Mouse (Mus musculus) liver, adult 2 months (tissue): ENCODE measurements around the gene Elf2. TPM values are rescaled to one million over a fixed set of nuclear protein-coding genes. Genes with fewer than 3 reads are reported as not detected.
A peak's percentile ranks its signal among the peaks of the same experiment; 100 is the strongest.

ENCODE experiments used
- DNase-seq: peaks from one replicate; pipeline ENCODE4 v3.0.0-alpha.2; 2011; ENCODE audit warnings: low read depth, low spot score; ENCODE audit errors: extremely low read depth
- H3K27ac ChIP-seq: fragments of 200-500 bp; replicated peaks from 2 replicates; pipeline ENCODE4 v1.5.1; 2012; ENCODE audit warnings: low read depth, mild to moderate bottlenecking, control low read depth, inconsistent platforms, low read length; ENCODE audit not compliant: insufficient read depth
- H3K27me3 ChIP-seq: fragments of 200-500 bp; 2 replicates; pipeline ENCODE4 v1.6.1; 2012; ENCODE audit warnings: mild to moderate bottlenecking, moderate library complexity, low read length, inconsistent platforms; ENCODE audit not compliant: control insufficient read depth, insufficient read depth
- H3K36me3 ChIP-seq: fragments of 200-500 bp; 2 replicates; pipeline ENCODE4 v1.6.1; 2012; ENCODE audit warnings: low read length, inconsistent platforms; ENCODE audit not compliant: control insufficient read depth, insufficient read depth
- H3K4me1 ChIP-seq: fragments of 200-500 bp; 2 replicates; pipeline ENCODE4 v1.6.1; 2011; ENCODE audit warnings: low read length; ENCODE audit not compliant: control insufficient read depth, insufficient read depth
- H3K4me3 ChIP-seq: fragments of 200-500 bp; 2 replicates; pipeline ENCODE4 v1.5.1; 2011; ENCODE audit warnings: low read depth, mild to moderate bottlenecking, control low read depth, low read length, moderate library complexity; ENCODE audit not compliant: insufficient read depth
- H3K79me2 ChIP-seq: fragments of 200-500 bp; 2 replicates; pipeline ENCODE4 v1.6.1; 2012; ENCODE audit warnings: inconsistent platforms, mild to moderate bottlenecking, low read length, moderate library complexity; ENCODE audit not compliant: control insufficient read depth, insufficient read depth
- H3K9ac ChIP-seq: fragments of 200-500 bp; 2 replicates; pipeline ENCODE4 v1.6.1; 2012; ENCODE audit warnings: low read depth, mild to moderate bottlenecking, control low read depth, inconsistent platforms, low read length
- CTCF ChIP-seq: fragments of 200-500 bp; IDR thresholded peaks from 2 replicates; pipeline ENCODE4 v1.5.1; 2011; ENCODE audit warnings: low read depth, low read length, control low read depth
- POLR2A ChIP-seq: fragments of 200-500 bp; IDR thresholded peaks from 2 replicates; pipeline ENCODE4 v1.6.1; 2011; ENCODE audit warnings: low read length, control low read depth; ENCODE audit not compliant: insufficient read depth; ENCODE audit errors: extremely low read depth
- WGBS: fragments of 180-500 bp; shearing (Covaris S2); methylation state at CpG from one replicate; pipeline ENCODE4 v1.1.7; 2018; 5-methylcytosine and 5-hydroxymethylcytosine counted together
- polyA plus RNA-seq: library from polyadenylated mRNA; depleted of rRNA; stranded (reverse); fragments of >200 nt; gene quantifications from 2 replicates; pipeline ENCODE4 v1.2.3, GENCODE M21; 2012
- total RNA-seq: library from RNA; depleted of rRNA; stranded (reverse); fragments of >200 nt; gene quantifications from 2 replicates; pipeline ENCODE4 v1.2.3, GENCODE M21; 2014

Elf2 gene
- total and polyA plus RNA-seq, 2 experiments: 14.0 to 23.8 TPM

GRCm38 (mm10) chr3:51301583-51301982, 38.9 kb downstream of the Elf2 start:
- peak; percentile 47 for DNase-seq
- H3K9ac ChIP-seq: no peak overlapping the region
- TF ChIP-seq CTCF: no peak
- no peak for TF ChIP-seq POLR2A
- 32% methylated on average over 6 of the region's 6 CpGs for WGBS
- peaks cover 4% of the 10 kb centered on the region; the same call in 1 of the 2 replicates for H3K79me2 ChIP-seq
- H3K27me3 ChIP-seq: no peaks in the 10 kb centered on the region
- no peak overlapping the region for H3K4me3 ChIP-seq
- peaks cover 3% of the 10 kb centered on the region; the same call in 1 of the 2 replicates for H3K4me1 ChIP-seq
- H3K36me3 ChIP-seq: peaks cover 5% of the 10 kb centered on the region; the same call in 1 of the 2 replicates
- no peak overlapping the region for H3K27ac ChIP-seq

DNA sequence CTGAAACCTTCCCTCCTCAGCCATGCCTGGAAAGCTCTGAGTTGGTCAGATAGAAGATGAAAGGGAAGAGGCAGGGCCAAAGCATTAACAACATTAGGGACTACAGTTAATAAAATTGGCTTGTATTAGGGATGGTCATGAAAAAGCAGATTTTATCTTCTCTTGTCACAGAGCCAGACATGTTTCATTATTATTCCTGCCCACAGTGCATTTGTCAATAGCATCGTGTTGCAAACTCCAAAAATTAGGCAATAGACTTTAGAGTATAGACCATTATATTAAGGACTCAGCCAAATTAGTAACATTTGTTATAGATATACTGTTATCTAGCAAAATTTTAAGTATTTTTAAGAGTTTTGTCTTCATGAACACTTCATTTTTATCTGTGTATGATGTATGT, 43.7 kb downstream of the Elf2 start:
- 12% methylated on average over 1 of the region's 1 CpGs for WGBS
- TF ChIP-seq CTCF: no peak
- Histone ChIP-seq H3K27ac (no peak overlapping the region), H3K4me1 (peaks cover 1% of the 10 kb centered on the region; the same call in 1 of the 2 replicates), H3K4me3 (no peak overlapping the region), H3K9ac (no peak overlapping the region), H3K27me3 (no peaks in the 10 kb centered on the region), H3K79me2 (peaks cover 2% of the 10 kb centered on the region; the same call in 1 of the 2 replicates), H3K36me3 (0 out of 2 replicates have a peak, but pooled peaks cover 2% of the 10 kb centered on the region)
- DNase-seq: no peak

DNA sequence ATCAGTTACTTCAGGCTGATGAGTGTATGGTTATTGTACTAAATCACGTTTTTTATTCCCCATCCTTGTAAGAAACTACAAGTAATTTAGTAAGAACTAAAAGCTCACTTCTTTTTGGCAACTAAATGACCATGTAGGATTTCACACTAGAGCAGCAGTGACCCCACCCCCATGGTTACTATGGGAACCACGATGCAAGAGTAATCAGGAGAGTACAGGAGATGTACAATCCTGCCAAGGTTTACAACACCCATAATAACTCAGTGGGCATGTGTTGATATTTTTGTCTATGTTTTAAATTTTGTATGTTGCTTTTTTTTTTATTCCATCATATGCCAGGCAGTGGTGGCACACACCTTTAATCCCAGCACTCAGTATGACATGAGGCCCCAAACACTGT, 45.2 kb downstream of the Elf2 start:
- Histone ChIP-seq H3K27me3 (no peaks in the 10 kb centered on the region), H3K36me3 (0 out of 2 replicates have a peak, but pooled peaks cover 2% of the 10 kb centered on the region), H3K79me2 (peaks cover 2% of the 10 kb centered on the region; the same call in 1 of the 2 replicates), H3K27ac (no peak overlapping the region), H3K9ac (no peak overlapping the region), H3K4me1 (no peaks in the 10 kb centered on the region), H3K4me3 (no peak overlapping the region)
- no peak for TF ChIP-seq CTCF
- TF ChIP-seq POLR2A: no peak
- DNase-seq: no peak
- WGBS: 75% methylated on average over 2 of the region's 2 CpGs

DNA sequence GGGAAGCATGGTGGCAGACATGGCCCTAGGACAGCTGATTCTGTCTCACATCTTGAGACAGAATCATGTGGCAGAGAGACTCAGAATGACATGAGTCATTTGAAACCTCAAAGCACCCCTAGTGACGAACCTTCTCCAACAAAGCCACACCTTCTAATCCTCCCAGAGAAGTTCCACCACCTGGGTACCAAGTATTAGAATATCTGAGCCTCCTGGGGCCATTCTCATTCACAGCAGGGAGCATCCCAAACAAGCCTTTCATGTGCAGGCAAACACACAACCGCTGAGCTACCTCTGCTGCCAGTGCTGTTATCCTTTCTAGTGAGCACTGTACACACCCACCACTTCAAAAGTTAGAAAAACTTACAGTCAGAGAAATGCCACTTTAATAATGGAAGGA, 46.2 kb downstream of the Elf2 start:
- 72% methylated on average over 2 of the region's 2 CpGs for WGBS
- no peak for TF ChIP-seq POLR2A
- no peak for TF ChIP-seq CTCF
- H3K79me2 ChIP-seq: 0 out of 2 replicates have a peak, but pooled peaks cover 2% of the 10 kb centered on the region
- no peaks in the 10 kb centered on the region for H3K36me3 ChIP-seq
- H3K27ac ChIP-seq: no peak overlapping the region
- H3K27me3 ChIP-seq: no peaks in the 10 kb centered on the region
- H3K4me3 ChIP-seq: no peak overlapping the region
- H3K9ac ChIP-seq: no peak overlapping the region
- peaks cover 5% of the 10 kb centered on the region for H3K4me1 ChIP-seq
- no peak for DNase-seq

- TF ChIP-seq POLR2A: no peak
- TF ChIP-seq CTCF: peak; percentile 62
- peaks cover 5% of the 10 kb centered on the region for H3K4me1 ChIP-seq
- H3K27ac ChIP-seq: no peak overlapping the region
- 41% methylated on average over 11 of the region's 11 CpGs for WGBS
- peak; percentile 72 for DNase-seq
- no peaks in the 10 kb centered on the region for H3K27me3 ChIP-seq
- H3K79me2 ChIP-seq: peaks cover 9% of the 10 kb centered on the region; the same call in 1 of the 2 replicates
- H3K36me3 ChIP-seq: no peaks in the 10 kb centered on the region
- H3K9ac ChIP-seq: no peak overlapping the region
- no peak overlapping the region for H3K4me3 ChIP-seq
These were observed 51.3 kb downstream of the Elf2 start for GRCm38 (mm10) chr3:51288880-51289821.

- TF ChIP-seq CTCF (no peak), POLR2A (no peak)
- DNase-seq: no peak
- H3K9ac ChIP-seq: no peak overlapping the region
- no peak overlapping the region for H3K27ac ChIP-seq
- H3K79me2 ChIP-seq: peaks cover 12% of the 10 kb centered on the region; the same call in 1 of the 2 replicates
- H3K4me3 ChIP-seq: no peak overlapping the region
- H3K27me3 ChIP-seq: no peaks in the 10 kb centered on the region
- 0 out of 2 replicates have a peak, but pooled peaks cover under 1% of the 10 kb centered on the region for H3K4me1 ChIP-seq
- no peaks in the 10 kb centered on the region for H3K36me3 ChIP-seq
- 78% methylated on average over 1 of the region's 1 CpGs for WGBS
These were observed 56.1 kb downstream of the Elf2 start for GRCm38 (mm10) chr3:51284375-51284774.
